Mouse (Mus musculus) forebrain, postnatal 0 days (tissue): Measurements from ENCODE around the gene Tmem259. TPM values are rescaled to one million over a fixed set of nuclear protein-coding genes. Genes with fewer than 3 reads are reported as not detected.

Source experiments
- ATAC-seq: fragments of 200-750 bp; cut with Nextera tagmentation; 2 replicates; pipeline ENCODE4 v1.8.0; 2017; ENCODE audit warnings: mild to moderate bottlenecking, moderate library complexity
- DNase-seq: peaks from one replicate; pipeline ENCODE4 v3.0.0-alpha.2; 2015
- H3K27ac ChIP-seq: fragments of 300-500 bp; sonication (generic); 2 replicates; pipeline ENCODE4 v1.5.1; 2014; ENCODE audit warnings: low read depth, mild to moderate bottlenecking, antibody characterized with exemption, low read length, moderate library complexity, mixed read lengths
- H3K27me3 ChIP-seq: fragments of 300-500 bp; sonication (generic); 2 replicates; pipeline ENCODE4 v1.6.1; 2014; ENCODE audit warnings: mild to moderate bottlenecking, low read length, mixed read lengths; ENCODE audit not compliant: insufficient read depth
- H3K36me3 ChIP-seq: fragments of 300-500 bp; sonication (generic); 2 replicates; pipeline ENCODE4 v1.6.1; 2014; ENCODE audit warnings: mild to moderate bottlenecking, moderate library complexity; ENCODE audit not compliant: insufficient read depth
- H3K4me1 ChIP-seq: fragments of 300-500 bp; sonication (generic); 2 replicates; pipeline ENCODE4 v1.6.1; 2014; ENCODE audit warnings: antibody characterized with exemption; ENCODE audit not compliant: insufficient read depth
- H3K4me2 ChIP-seq: fragments of 300-500 bp; sonication (generic); 2 replicates; pipeline ENCODE4 v1.6.1; 2014; ENCODE audit warnings: low read depth, mild to moderate bottlenecking, moderate library complexity
- H3K4me3 ChIP-seq: fragments of 300-500 bp; sonication (generic); 2 replicates; pipeline ENCODE4 v1.5.1; 2014; ENCODE audit warnings: low read depth, low read length, mixed read lengths
- H3K9ac ChIP-seq: fragments of 300-500 bp; sonication (generic); 2 replicates; pipeline ENCODE4 v1.6.1; 2014; ENCODE audit warnings: mild to moderate bottlenecking
- H3K9me3 ChIP-seq: fragments of 300-500 bp; sonication (generic); 2 replicates; pipeline ENCODE4 v1.6.1; 2016; ENCODE audit warnings: low read length
- CTCF ChIP-seq: sonication (generic); IDR thresholded peaks from 2 replicates; pipeline ENCODE4 v1.5.1; 2016; ENCODE audit warnings: antibody characterized with exemption, control low read depth, low read depth
- WGBS: fragments of 180-500 bp; shearing (Covaris S2); extraction: QIAGEN DNeasy Blood & Tissue Kit; methylation state at CpG from one replicate; pipeline ENCODE4 v1.1.7; 2014; 5-methylcytosine and 5-hydroxymethylcytosine counted together
- polyA plus RNA-seq: library from polyadenylated mRNA; unstranded; fragments of >200 nt; fragmentation: Nextera tagmentation; extraction: Ambion mirVana; gene quantifications from 2 replicates; pipeline ENCODE4 v1.2.1, GENCODE M21; 2015
- total RNA-seq: library from RNA; depleted of rRNA; stranded (reverse); fragments of >200 nt; gene quantifications from 2 replicates; pipeline ENCODE4 v1.2.3, GENCODE M21; 2014

Tmem259 gene
- total and polyA plus RNA-seq, 2 experiments from 2014 or later = 26.5 to 129 TPM

- Histone ChIP-seq H3K36me3 (no peaks in the 10 kb centered on the region), H3K4me3 (no peak overlapping the region), H3K4me1 (no peaks in the 10 kb centered on the region), H3K9ac (no peak overlapping the region), H3K27ac (no peak overlapping the region), H3K4me2 (no peak overlapping the region), H3K9me3 (no peaks in the 10 kb centered on the region), H3K27me3 (0 out of 2 replicates have a peak, but pooled peaks cover 2% of the 10 kb centered on the region)
- no peak for ATAC-seq
- WGBS = 84% methylated on average over 10 of the region's 10 CpGs
- DNase-seq = no peak
- no peak for TF ChIP-seq CTCF
Measured at GRCm38 (mm10) chr10:80025463-80025862, 41.3 kb upstream of the Tmem259 start.

- peaks cover 7% of the 10 kb centered on the region; the same call in 1 of the 2 replicates for H3K27me3 ChIP-seq
- H3K4me3 ChIP-seq = no peak overlapping the region
- WGBS = 39% methylated on average over 4 of the region's 4 CpGs
- H3K9me3 ChIP-seq = no peaks in the 10 kb centered on the region
- DNase-seq = no peak
- H3K4me1 ChIP-seq = no peaks in the 10 kb centered on the region
- no peaks in the 10 kb centered on the region for H3K36me3 ChIP-seq
- no peak overlapping the region for H3K27ac ChIP-seq
- TF ChIP-seq CTCF = no peak
- no peak for ATAC-seq
- no peak overlapping the region for H3K9ac ChIP-seq
- no peak overlapping the region for H3K4me2 ChIP-seq
Measured at GRCm38 (mm10) chr10:80025044-80025347, 40.9 kb upstream of the Tmem259 start.

- Histone ChIP-seq H3K27me3 (peaks cover 7% of the 10 kb centered on the region; the same call in 1 of the 2 replicates), H3K4me3 (no peak overlapping the region), H3K4me1 (no peaks in the 10 kb centered on the region), H3K9me3 (no peaks in the 10 kb centered on the region), H3K36me3 (no peaks in the 10 kb centered on the region), H3K9ac (no peak overlapping the region), H3K4me2 (no peak overlapping the region), H3K27ac (no peak overlapping the region)
- DNase-seq (no peak), ATAC-seq (no peak)
- TF ChIP-seq CTCF = no peak
- WGBS = 80% methylated on average over 15 of the region's 15 CpGs
Measured at GRCm38 (mm10) chr10:80024229-80025043, 40.3 kb upstream of the Tmem259 start.

GRCm38 (mm10) chr10:80023758-80024157 lies 39.6 kb upstream of the Tmem259 start:
- no peak for ATAC-seq
- 79% methylated on average over 5 of the region's 5 CpGs for WGBS
- peaks cover 10% of the 10 kb centered on the region; the same call in 1 of the 2 replicates for H3K27me3 ChIP-seq

GRCm38 (mm10) chr10:80022806-80023205 lies 38.7 kb upstream of the Tmem259 start:
- 94% methylated on average over 8 of the region's 8 CpGs for WGBS
- no peak overlapping the region for H3K9ac ChIP-seq
- ATAC-seq = no peak

More at GRCm38 (mm10) chr10:80023758-80024157, 39.6 kb upstream of the Tmem259 start:
- Histone ChIP-seq H3K27ac (no peak overlapping the region), H3K9ac (no peak overlapping the region), H3K4me1 (no peaks in the 10 kb centered on the region), H3K4me3 (no peak overlapping the region), H3K4me2 (no peak overlapping the region), H3K36me3 (no peaks in the 10 kb centered on the region), H3K9me3 (no peaks in the 10 kb centered on the region)
- no peak for DNase-seq
- TF ChIP-seq CTCF = no peak

GRCm38 (mm10) chr10:80022164-80022563 lies 38.0 kb upstream of the Tmem259 start:
- Histone ChIP-seq H3K27ac (no peak overlapping the region), H3K4me2 (no peak overlapping the region), H3K27me3 (peaks cover 12% of the 10 kb centered on the region), H3K4me3 (no peak overlapping the region), H3K9ac (no peak overlapping the region), H3K36me3 (no peaks in the 10 kb centered on the region), H3K9me3 (no peaks in the 10 kb centered on the region), H3K4me1 (no peaks in the 10 kb centered on the region)
- 86% methylated on average over 12 of the region's 12 CpGs for WGBS
- no peak for TF ChIP-seq CTCF
- ATAC-seq (no peak), DNase-seq (no peak)

More at GRCm38 (mm10) chr10:80022806-80023205, 38.7 kb upstream of the Tmem259 start:
- Histone ChIP-seq H3K4me3 (no peak overlapping the region), H3K4me2 (no peak overlapping the region), H3K4me1 (no peaks in the 10 kb centered on the region), H3K36me3 (no peaks in the 10 kb centered on the region), H3K27me3 (peaks cover 12% of the 10 kb centered on the region), H3K27ac (no peak overlapping the region), H3K9me3 (no peaks in the 10 kb centered on the region)
- DNase-seq = no peak
- no peak for TF ChIP-seq CTCF

- no peak overlapping the region for H3K9ac ChIP-seq
- WGBS = 91% methylated on average over 13 of the region's 13 CpGs
Measured at GRCm38 (mm10) chr10:80021320-80021641, 37.2 kb upstream of the Tmem259 start.

More at GRCm38 (mm10) chr10:80021320-80021641, 37.2 kb upstream of the Tmem259 start:
- Histone ChIP-seq H3K36me3 (no peaks in the 10 kb centered on the region), H3K4me3 (no peak overlapping the region), H3K27ac (no peak overlapping the region), H3K27me3 (peaks cover 12% of the 10 kb centered on the region), H3K4me1 (no peaks in the 10 kb centered on the region), H3K4me2 (no peak overlapping the region), H3K9me3 (no peaks in the 10 kb centered on the region)
- ATAC-seq (no peak), DNase-seq (no peak)
- TF ChIP-seq CTCF = no peak
